Mouse (Mus musculus): ENCODE measurements around the gene Olfr1466. TPM values are rescaled to one million over a fixed set of nuclear protein-coding genes. Genes with fewer than 3 reads are reported as not detected.

Olfr1466 gene
- polyA plus RNA-seq (2014; fragmentation: Nextera tagmentation; extraction: Ambion mirVana) = not detected in 2 replicates

- H3K27me3 ChIP-seq (ENCODE audit: control insufficient read depth, insufficient read depth, low read length) = no peaks in the 10 kb centered on the region
- no peaks in the 10 kb centered on the region for H3K36me3 ChIP-seq (ENCODE audit: control insufficient read depth, insufficient read depth, low read length)
- H3K4me3 ChIP-seq (ENCODE audit: low read depth, low read length) = no peak within 1 kb of the TSS
- WGBS = 95% methylated on average over 2 of the region's 2 CpGs
- H3K9ac ChIP-seq (replicated peaks; ENCODE audit: low read depth, low read length) = no peak within 1 kb of the TSS
- no peak within 1 kb of the TSS for H3K27ac ChIP-seq (ENCODE audit: low read depth, low read length)
- no peak for ATAC-seq (ENCODE audit: low read depth)
- H3K9me3 ChIP-seq (ENCODE audit: control insufficient read depth, low read length) = peaks cover 2% of the 10 kb centered on the region; the same call in 1 of the 2 replicates
- H3K4me2 ChIP-seq (ENCODE audit: low read depth, low read length) = no peak within 1 kb of the TSS
- no peaks in the 10 kb centered on the region for H3K4me1 ChIP-seq (ENCODE audit: control insufficient read depth, insufficient read depth, low read length)
Measured at GRCm38 (mm10) chr19:13338562-13338961, at the start of gene Olfr1466. TSS of gene Olfr1466 (plus strand) at chr19:13338862.

- no peak within 1 kb of the TSS for H3K4me2 ChIP-seq (ENCODE audit: low read depth, low read length)
- no peak within 1 kb of the TSS for H3K9ac ChIP-seq (replicated peaks; ENCODE audit: low read depth, low read length)
- no peak for ATAC-seq (ENCODE audit: low read depth)
- H3K36me3 ChIP-seq (ENCODE audit: control insufficient read depth, insufficient read depth, low read length) = no peaks in the 10 kb centered on the region
- H3K27me3 ChIP-seq (ENCODE audit: control insufficient read depth, insufficient read depth, low read length) = no peaks in the 10 kb centered on the region
- no peaks in the 10 kb centered on the region; the same call in 1 of the 2 replicates for H3K9me3 ChIP-seq (ENCODE audit: control insufficient read depth, low read length)
- no peaks in the 10 kb centered on the region for H3K4me1 ChIP-seq (ENCODE audit: control insufficient read depth, insufficient read depth, low read length)
- H3K27ac ChIP-seq (ENCODE audit: low read depth, low read length) = no peak within 1 kb of the TSS
- H3K4me3 ChIP-seq (ENCODE audit: low read depth, low read length) = no peak within 1 kb of the TSS
Measured at GRCm38 (mm10) chr19:13315441-13315840, 23.2 kb upstream of the Olfr1466 start, which contains the start of gene Olfr1465. TSS of gene Olfr1465 (minus strand) at chr19:13315541.

GRCm38 (mm10) chr19:13361936-13362335 lies 23.3 kb downstream of the Olfr1466 start, which contains the start of gene Olfr1467:
TSS of gene Olfr1467 (plus strand) at chr19:13362236.
- Histone ChIP-seq H3K4me2 (ENCODE audit: low read depth, low read length) (no peak within 1 kb of the TSS), H3K9ac (replicated peaks; ENCODE audit: low read depth, low read length) (no peak within 1 kb of the TSS), H3K9me3 (ENCODE audit: control insufficient read depth, low read length) (0 out of 2 replicates have a peak, but pooled peaks cover 3% of the 10 kb centered on the region), H3K27me3 (ENCODE audit: control insufficient read depth, insufficient read depth, low read length) (no peaks in the 10 kb centered on the region), H3K4me3 (ENCODE audit: low read depth, low read length) (no peak within 1 kb of the TSS), H3K36me3 (ENCODE audit: control insufficient read depth, insufficient read depth, low read length) (no peaks in the 10 kb centered on the region), H3K4me1 (ENCODE audit: control insufficient read depth, insufficient read depth, low read length) (no peaks in the 10 kb centered on the region), H3K27ac (ENCODE audit: low read depth, low read length) (no peak within 1 kb of the TSS)
- ATAC-seq (ENCODE audit: low read depth) = no peak
- WGBS = 81% methylated on average over 2 of the region's 2 CpGs

Other genes with a start within 250 kb of the Olfr1466 start
- not detected in 2 replicates for gene Olfr1457, start 241.0 kb upstream of the Olfr1466 start, polyA plus RNA-seq (2014; fragmentation: Nextera tagmentation; extraction: Ambion mirVana)
- not detected in 2 replicates for gene Olfr1458, start 232.1 kb upstream of the Olfr1466 start, polyA plus RNA-seq (2014; fragmentation: Nextera tagmentation; extraction: Ambion mirVana)
- gene Olfr1459, start 189.3 kb upstream of the Olfr1466 start, polyA plus RNA-seq (2014; fragmentation: Nextera tagmentation; extraction: Ambion mirVana) = not detected in 2 replicates
- not detected in 2 replicates for gene Olfr1461, start 175.9 kb upstream of the Olfr1466 start, polyA plus RNA-seq (2014; fragmentation: Nextera tagmentation; extraction: Ambion mirVana)
- not detected in 2 replicates for gene Olfr1462, start 153.1 kb upstream of the Olfr1466 start, polyA plus RNA-seq (2014; fragmentation: Nextera tagmentation; extraction: Ambion mirVana)
- not detected in 2 replicates for gene Olfr1463, start 107.5 kb upstream of the Olfr1466 start, polyA plus RNA-seq (2014; fragmentation: Nextera tagmentation; extraction: Ambion mirVana)
- gene Olfr1465, start 23.3 kb upstream of the Olfr1466 start, polyA plus RNA-seq (2014; fragmentation: Nextera tagmentation; extraction: Ambion mirVana) = not detected in 2 replicates
- not detected in 2 replicates for gene Olfr1467, start 23.4 kb downstream of the Olfr1466 start, polyA plus RNA-seq (2014; fragmentation: Nextera tagmentation; extraction: Ambion mirVana)
- not detected in 2 replicates for gene Olfr1469, start 69.0 kb downstream of the Olfr1466 start, polyA plus RNA-seq (2014; fragmentation: Nextera tagmentation; extraction: Ambion mirVana)
- not detected in 2 replicates for gene Olfr1471, start 104.5 kb downstream of the Olfr1466 start, polyA plus RNA-seq (2014; fragmentation: Nextera tagmentation; extraction: Ambion mirVana)
- gene Olfr1472, start 117.2 kb downstream of the Olfr1466 start, polyA plus RNA-seq (2014; fragmentation: Nextera tagmentation; extraction: Ambion mirVana) = not detected in 2 replicates
- gene Olfr1474, start 130.7 kb downstream of the Olfr1466 start, polyA plus RNA-seq (2014; fragmentation: Nextera tagmentation; extraction: Ambion mirVana) = not detected in 2 replicates
- gene Olfr1475, start 141.3 kb downstream of the Olfr1466 start, polyA plus RNA-seq (2014; fragmentation: Nextera tagmentation; extraction: Ambion mirVana) = not detected in 2 replicates
- not detected in 2 replicates for gene Olfr1477, start 161.7 kb downstream of the Olfr1466 start, polyA plus RNA-seq (2014; fragmentation: Nextera tagmentation; extraction: Ambion mirVana)
- not detected in 2 replicates for gene Olfr1480, start 189.1 kb downstream of the Olfr1466 start, polyA plus RNA-seq (2014; fragmentation: Nextera tagmentation; extraction: Ambion mirVana)
- not detected in 2 replicates for gene Olfr1484, start 244.6 kb downstream of the Olfr1466 start, polyA plus RNA-seq (2014; fragmentation: Nextera tagmentation; extraction: Ambion mirVana)